Mouse (Mus musculus) E14TG2a.4 (cell line): ENCODE measurements around the gene Epb41l3.

Source experiments
- CTCF ChIP-seq: conservative IDR thresholded peaks from 2 replicates; pipeline ENCODE4 v1.5.1; 2014; ENCODE audit warnings: low read length
- POU5F1 ChIP-seq: IDR thresholded peaks from 2 replicates; pipeline ENCODE4 v1.6.1; 2014; ENCODE audit warnings: low read length, borderline replicate concordance

DNA sequence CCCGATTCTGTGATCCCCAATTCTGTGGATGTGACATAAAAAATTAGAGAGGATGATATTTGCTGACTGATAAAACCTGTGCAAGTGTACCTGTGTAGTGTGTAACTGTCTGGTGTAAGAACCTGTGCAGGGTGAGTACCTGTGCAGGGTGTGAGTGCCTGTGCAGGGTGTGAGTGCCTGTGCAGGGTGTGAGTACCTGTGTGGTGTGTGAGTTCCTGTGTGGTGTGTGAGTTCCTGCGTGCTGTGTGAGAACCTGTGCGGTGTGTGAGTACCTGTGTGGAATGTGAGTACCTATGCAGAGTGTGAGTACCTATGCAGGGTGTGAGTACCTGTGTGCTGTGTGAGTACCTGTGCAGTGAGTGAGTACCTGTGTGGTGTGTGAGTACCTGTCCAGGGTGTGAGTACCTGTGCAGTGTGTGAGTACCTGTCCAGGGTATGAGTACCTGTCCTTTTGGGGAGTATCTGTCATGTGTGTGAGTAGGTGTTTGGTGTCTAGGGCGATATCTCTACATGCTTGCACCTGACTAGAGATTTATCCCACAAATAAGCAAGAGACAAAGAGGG lies 163.4 kb downstream of the Epb41l3 start:
- TF ChIP-seq CTCF: no peak
- TF ChIP-seq POU5F1: no peak
